Mouse (Mus musculus) thymus, adult 2 months (tissue): ENCODE data around the gene Pjvk. TPM values are rescaled to one million over a fixed set of nuclear protein-coding genes. Genes with fewer than 3 reads are reported as not detected.
"Not testable (repeated sequence)": the region's sequence is repeated elsewhere in the genome, so short reads cannot be mapped to it uniquely, and the experiment has no call there.

Experiments
- DNase-seq: peaks from one replicate; pipeline ENCODE4 v3.0.0; 2021
- H3K27ac ChIP-seq: fragments of 200-500 bp; 2 replicates; pipeline ENCODE4 v1.5.1; 2012; ENCODE audit warnings: low read length, control low read depth; ENCODE audit not compliant: control insufficient read depth, insufficient read depth
- H3K27me3 ChIP-seq: fragments of 200-500 bp; 2 replicates; pipeline ENCODE4 v1.6.1; 2012; ENCODE audit warnings: mild to moderate bottlenecking, low read length, moderate library complexity, mixed read lengths; ENCODE audit not compliant: control insufficient read depth, insufficient read depth
- H3K36me3 ChIP-seq: fragments of 200-500 bp; 2 replicates; pipeline ENCODE4 v1.6.1; 2012; ENCODE audit warnings: mild to moderate bottlenecking, low read length, moderate library complexity; ENCODE audit not compliant: control insufficient read depth, insufficient read depth
- H3K4me1 ChIP-seq: fragments of 200-500 bp; replicated peaks from 2 replicates; pipeline ENCODE4 v1.6.1; 2012; ENCODE audit warnings: low read length; ENCODE audit not compliant: control insufficient read depth, insufficient read depth
- H3K4me3 ChIP-seq: fragments of 200-500 bp; 2 replicates; pipeline ENCODE4 v1.5.1; 2012; ENCODE audit warnings: mild to moderate bottlenecking, low read length, control low read depth, moderate library complexity; ENCODE audit not compliant: control insufficient read depth, insufficient read depth
- CTCF ChIP-seq: fragments of 200-500 bp; IDR thresholded peaks from 2 replicates; pipeline ENCODE4 v1.5.1; 2012; ENCODE audit warnings: mild to moderate bottlenecking, control low read depth, low read length, moderate library complexity, borderline replicate concordance; ENCODE audit not compliant: control insufficient read depth, poor library complexity, insufficient read depth; ENCODE audit errors: extremely low read depth
- POLR2A ChIP-seq: fragments of 200-500 bp; IDR thresholded peaks from 2 replicates; pipeline ENCODE4 v1.6.1; 2012; ENCODE audit warnings: mild to moderate bottlenecking, low read length, control low read depth, moderate library complexity; ENCODE audit not compliant: control insufficient read depth, poor library complexity, insufficient read depth; ENCODE audit errors: extremely low read depth
- WGBS: fragments of 180-500 bp; shearing (Covaris S2); methylation state at CpG from one replicate; pipeline ENCODE4 v1.1.7; 2018; 5-methylcytosine and 5-hydroxymethylcytosine counted together
- polyA plus RNA-seq: library from polyadenylated mRNA; depleted of rRNA; stranded (reverse); fragments of >200 nt; gene quantifications from 2 replicates; pipeline ENCODE4 v1.2.3, GENCODE M21; 2012

Gene Pjvk
- polyA plus RNA-seq, 1 experiment = not detected

- Histone ChIP-seq H3K36me3 (no peaks in the 10 kb centered on the region), H3K27me3 (no peaks in the 10 kb centered on the region), H3K27ac (no peak overlapping the region), H3K4me3 (no peak overlapping the region), H3K4me1 (no peaks in the 10 kb centered on the region)
- TF ChIP-seq CTCF (no peak), POLR2A (no peak)
- DNase-seq = no peak
- WGBS = 81% methylated on average over 5 of the region's 5 CpGs
These were observed 28.1 kb upstream of the Pjvk start for GRCm38 (mm10) chr2:76620188-76620587.

DNA sequence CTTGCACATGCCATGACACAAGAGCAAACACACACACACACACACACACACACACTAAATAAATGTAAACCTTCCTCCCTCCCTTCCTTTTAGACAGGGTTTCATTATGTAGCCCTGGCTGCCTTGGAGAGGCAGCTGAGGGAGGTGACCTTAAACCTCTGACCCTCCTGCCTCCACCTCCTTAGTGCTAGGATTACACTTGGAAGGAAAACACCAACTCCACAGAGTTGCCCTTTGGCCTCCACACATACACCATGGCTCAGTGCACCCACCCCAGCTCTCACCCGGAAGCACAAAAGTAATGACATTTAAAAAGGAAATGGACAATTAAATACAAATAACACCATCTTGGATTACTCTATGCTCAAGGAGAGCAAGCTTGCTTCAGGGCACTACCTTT is 26.6 kb upstream of the Pjvk start:
- Histone ChIP-seq H3K27me3 (no peaks in the 10 kb centered on the region), H3K27ac (no peak overlapping the region), H3K36me3 (no peaks in the 10 kb centered on the region), H3K4me1 (no peaks in the 10 kb centered on the region), H3K4me3 (no peak overlapping the region)
- WGBS = 95% methylated on average over 1 of the region's 1 CpGs
- no peak for TF ChIP-seq POLR2A
- no peak for TF ChIP-seq CTCF
- no peak for DNase-seq

- H3K36me3 ChIP-seq, H3K27me3 ChIP-seq, DNase-seq, H3K4me3 ChIP-seq, H3K4me1 ChIP-seq, H3K27ac ChIP-seq: not testable (repeated sequence)
- 99% methylated on average over 2 of the region's 2 CpGs for WGBS
These were observed 26.0 kb upstream of the Pjvk start for GRCm38 (mm10) chr2:76622316-76622715.

DNA sequence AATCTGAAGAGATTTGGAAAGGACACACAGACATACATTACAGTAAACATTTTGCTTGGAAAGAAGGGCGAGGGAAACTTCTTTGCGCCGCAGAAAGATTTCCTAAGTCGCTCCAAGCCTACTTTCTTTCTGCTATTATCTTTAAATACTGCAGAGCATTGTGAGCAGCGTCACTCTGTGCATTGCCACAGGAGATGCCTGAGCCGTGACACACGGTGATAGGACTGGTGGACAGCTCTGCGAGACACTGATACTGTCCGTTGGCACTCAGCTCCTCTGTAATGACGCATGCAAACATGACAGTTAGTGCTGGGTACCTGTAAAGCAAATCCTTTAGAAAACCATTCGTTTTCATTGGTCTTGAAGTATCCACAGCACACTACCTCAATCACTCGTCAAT is 18.0 kb upstream of the Pjvk start:
- no peaks in the 10 kb centered on the region for H3K4me1 ChIP-seq
- DNase-seq = no peak
- no peaks in the 10 kb centered on the region for H3K27me3 ChIP-seq
- no peak overlapping the region for H3K27ac ChIP-seq
- no peak overlapping the region for H3K4me3 ChIP-seq
- WGBS = 97% methylated on average over 12 of the region's 12 CpGs
- H3K36me3 ChIP-seq = no peaks in the 10 kb centered on the region
- TF ChIP-seq POLR2A = no peak
- no peak for TF ChIP-seq CTCF

GRCm38 (mm10) chr2:76631600-76631999 is 16.7 kb upstream of the Pjvk start:
- no peak for TF ChIP-seq POLR2A
- no peak for TF ChIP-seq CTCF
- Histone ChIP-seq H3K27me3 (no peaks in the 10 kb centered on the region), H3K4me1 (no peaks in the 10 kb centered on the region), H3K27ac (no peak overlapping the region), H3K36me3 (no peaks in the 10 kb centered on the region), H3K4me3 (no peak overlapping the region)
- DNase-seq = no peak
- WGBS = 96% methylated on average over 4 of the region's 4 CpGs

DNA sequence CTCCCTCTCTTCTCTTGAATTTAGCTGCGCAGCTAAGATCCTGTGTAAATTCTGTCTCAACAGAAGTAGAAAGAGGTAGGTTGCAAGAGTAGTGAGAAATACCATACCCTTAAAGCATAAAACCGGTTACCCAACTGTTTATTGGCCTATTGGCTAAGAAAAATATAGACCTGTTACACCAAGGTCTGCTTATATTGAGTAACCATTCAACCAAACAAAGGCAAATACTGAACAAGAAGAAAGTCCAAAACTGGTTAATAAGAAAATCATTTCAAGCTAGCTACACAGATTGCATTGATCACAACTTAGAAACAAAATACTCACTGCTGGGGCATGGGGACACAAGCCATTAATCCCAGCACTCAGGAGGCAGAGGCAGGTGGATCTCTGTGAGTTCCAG is 8.6 kb upstream of the Pjvk start:
- no peak for DNase-seq
- 98% methylated on average over 2 of the region's 2 CpGs for WGBS
- TF ChIP-seq POLR2A = no peak
- TF ChIP-seq CTCF = no peak
- H3K27me3 ChIP-seq = no peaks in the 10 kb centered on the region
- H3K4me3 ChIP-seq = no peak overlapping the region
- no peak overlapping the region for H3K27ac ChIP-seq
- no peaks in the 10 kb centered on the region for H3K4me1 ChIP-seq
- no peaks in the 10 kb centered on the region for H3K36me3 ChIP-seq

GRCm38 (mm10) chr2:76643801-76644200 is 4.5 kb upstream of the Pjvk start:
- Histone ChIP-seq H3K27ac (no peak overlapping the region), H3K4me3 (no peak overlapping the region), H3K4me1 (peaks cover 5% of the 10 kb centered on the region), H3K36me3 (no peaks in the 10 kb centered on the region), H3K27me3 (no peaks in the 10 kb centered on the region)
- no peak for TF ChIP-seq CTCF
- TF ChIP-seq POLR2A = no peak
- no peak for DNase-seq

DNA sequence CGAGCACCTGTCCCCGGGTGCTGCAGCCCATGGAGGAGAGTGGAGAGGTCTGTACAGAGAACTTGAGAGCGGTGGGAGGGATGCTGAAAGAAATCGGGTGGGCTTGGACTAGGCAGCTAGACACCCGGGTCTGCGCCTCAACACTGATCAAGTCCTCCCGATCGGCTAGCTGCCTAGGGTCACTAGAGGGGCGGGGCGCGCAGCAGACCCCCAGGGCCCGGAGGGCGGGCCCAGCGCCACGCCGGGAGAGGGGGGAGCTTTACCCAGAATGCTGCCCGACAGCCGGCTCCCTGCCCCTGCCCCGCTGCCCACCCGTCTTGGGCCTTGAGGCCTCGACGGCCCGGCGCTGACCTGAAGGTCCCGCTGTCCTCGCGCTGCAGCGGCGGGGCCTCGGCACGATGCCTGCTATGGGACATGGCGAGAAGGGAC is 821 bp upstream of the Pjvk start:
- Histone ChIP-seq H3K27me3 (no peaks in the 10 kb centered on the region), H3K36me3 (no peaks in the 10 kb centered on the region), H3K4me3 (peak overlapping the region; percentile 89), H3K27ac (no peak overlapping the region), H3K4me1 (peaks cover 5% of the 10 kb centered on the region)
- TF ChIP-seq POLR2A (no peak), CTCF (no peak)
- 1% methylated on average over 31 of the region's 32 CpGs for WGBS
- no peak for DNase-seq
